Mouse (Mus musculus) adrenal gland, postnatal 25 days (tissue): ENCODE measurements around the gene Ajap1. TPM values are rescaled to one million over a fixed set of nuclear protein-coding genes. Genes with fewer than 3 reads are reported as not detected.

ENCODE experiments used
- DNase-seq: peaks from one replicate; pipeline ENCODE4 v3.0.0; 2021; ENCODE audit warnings: mixed read lengths
- total RNA-seq: library from RNA; stranded (reverse); gene quantifications from 2 replicates; pipeline ENCODE4 v1.2.3, GENCODE M21; 2021

Gene Ajap1
- total RNA-seq, 1 experiment from 2014 or later = 13.4 TPM

DNA sequence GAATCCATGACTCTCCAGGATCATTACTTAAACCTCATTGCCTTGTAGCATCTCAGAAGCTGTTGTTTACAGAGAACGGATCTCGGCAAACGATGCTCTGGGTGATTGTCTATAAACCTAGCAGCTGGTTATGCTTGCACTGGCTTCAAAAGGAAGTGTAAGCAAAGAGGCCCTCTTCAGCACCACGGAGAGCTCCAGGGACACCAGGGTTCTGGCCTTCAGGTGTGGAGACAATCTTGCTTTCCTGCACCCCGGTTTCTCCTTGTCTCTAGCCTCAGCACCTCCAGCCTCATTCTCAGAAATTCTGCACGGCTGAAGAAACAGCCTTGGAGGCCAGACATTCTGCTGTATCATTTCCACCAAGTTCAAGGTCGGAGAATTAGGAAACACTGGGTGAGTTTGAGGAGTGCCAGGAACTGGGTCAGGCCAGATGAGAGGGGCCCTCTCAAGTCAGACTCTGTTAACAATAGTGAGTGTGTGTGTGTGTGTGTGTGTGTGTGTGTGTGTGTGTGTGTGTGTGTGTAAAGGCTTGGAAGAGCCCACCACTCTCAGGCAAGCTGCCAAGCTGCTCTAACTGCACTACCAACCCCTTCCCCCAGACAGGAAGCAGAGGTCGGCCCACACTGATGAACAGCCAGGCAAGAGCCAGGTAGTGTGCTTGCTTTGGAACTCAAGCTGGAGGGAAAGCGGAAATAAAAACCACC is 124.9 kb downstream of the Ajap1 start:
- peak; percentile 61 for DNase-seq

DNA sequence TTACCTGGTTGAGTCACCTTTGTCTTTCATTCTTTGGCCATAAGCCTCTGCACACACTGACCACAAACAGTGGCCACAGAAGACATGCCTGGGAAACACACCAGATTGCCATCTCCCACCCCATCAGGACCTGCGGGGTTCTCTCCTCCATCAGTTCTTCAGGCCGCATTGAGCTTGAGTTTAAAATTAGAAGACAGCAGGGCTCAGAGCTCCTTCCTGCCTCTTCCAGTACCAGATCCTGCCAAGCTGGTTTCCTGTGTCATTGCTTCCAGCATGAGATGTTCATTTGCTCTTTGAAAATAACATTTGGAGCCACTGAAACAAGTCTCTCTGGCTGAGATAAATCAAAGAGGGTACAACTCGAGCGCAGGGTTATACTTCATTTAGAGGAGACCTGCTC is 126.4 kb downstream of the Ajap1 start:
- no peak for DNase-seq

DNA sequence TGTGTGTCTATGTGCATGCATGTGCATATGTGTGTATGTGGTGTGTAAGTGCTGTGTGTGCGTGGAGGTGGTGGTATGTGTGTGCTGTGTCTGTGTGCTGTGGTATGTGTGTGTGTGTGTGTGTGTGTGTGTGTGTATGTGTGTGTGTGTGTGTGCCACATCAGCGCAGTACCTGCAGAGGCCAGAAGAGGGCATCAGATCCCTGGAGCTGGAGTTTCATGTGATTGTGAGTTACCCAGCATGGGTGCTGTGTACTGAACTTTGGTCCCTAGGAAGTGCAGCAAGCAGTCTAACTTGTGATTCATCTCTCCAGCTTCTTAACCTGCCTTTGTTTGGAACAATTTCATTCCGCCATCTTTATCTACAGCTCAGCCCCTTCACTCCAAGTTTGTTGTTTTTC is 137.6 kb downstream of the Ajap1 start:
- DNase-seq = no peak

DNA sequence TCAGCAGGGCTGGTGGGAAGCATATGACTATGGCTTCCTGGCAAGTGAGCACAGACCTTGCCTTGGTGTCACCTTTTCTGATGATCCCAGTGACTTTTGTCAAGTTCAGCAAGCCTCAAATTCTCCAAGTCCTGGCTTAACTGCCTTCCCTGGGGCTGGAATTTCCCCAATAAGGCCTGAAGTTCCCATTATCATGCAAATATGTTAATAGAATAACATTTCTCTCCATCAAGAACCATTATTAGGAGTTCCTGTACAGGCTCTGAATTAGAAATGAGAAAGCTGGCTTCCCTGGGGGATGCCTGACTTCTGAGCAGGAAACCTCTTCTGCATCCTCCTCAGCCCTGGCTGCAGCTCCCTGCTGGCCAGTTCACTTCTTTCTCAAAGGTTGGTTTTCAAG is 141.7 kb downstream of the Ajap1 start:
- DNase-seq = no peak

DNA sequence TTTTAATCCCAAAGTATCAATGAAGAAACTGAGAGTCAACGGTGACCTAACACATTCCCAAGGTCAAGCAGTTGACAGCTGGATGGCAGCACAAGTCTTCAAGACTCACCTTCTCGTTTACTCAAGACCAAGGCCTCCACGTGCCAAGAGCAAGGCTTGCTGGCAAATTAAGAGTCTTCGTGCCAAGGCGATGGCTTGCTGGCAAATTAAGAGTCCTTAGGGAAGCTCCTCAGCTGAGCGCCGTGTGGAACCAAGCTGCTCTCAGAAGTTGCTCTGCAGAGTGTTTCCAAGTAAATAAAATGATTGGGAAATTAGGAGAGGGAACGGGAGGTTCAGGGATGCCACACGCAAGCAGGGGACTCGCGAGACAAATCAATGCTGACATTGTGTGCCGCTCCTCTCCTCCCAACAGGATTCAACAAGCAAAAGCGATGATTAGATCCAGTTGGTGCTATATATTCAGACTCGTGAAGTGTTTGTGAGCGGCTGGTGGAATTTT is 147.3 kb downstream of the Ajap1 start:
- DNase-seq = no peak

DNA sequence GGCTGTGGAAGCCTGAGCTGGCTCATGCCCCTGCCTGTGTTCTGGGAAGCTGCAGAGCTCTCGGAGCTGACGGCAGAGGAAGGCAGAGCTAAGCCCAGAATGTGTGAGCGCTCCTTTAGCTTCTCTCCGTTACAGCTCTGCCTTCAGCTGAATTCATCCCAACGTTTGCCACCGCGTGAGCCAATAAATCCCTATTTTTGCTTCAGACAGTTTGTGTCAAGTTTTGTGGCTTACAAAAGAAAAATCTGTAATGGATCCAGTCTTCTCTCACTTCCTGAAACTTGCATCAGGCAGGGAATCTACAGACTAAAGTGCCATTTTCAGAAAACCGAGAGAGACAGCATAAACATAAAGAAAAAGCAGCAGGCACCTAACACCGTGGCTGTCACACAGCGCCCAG is 154.8 kb downstream of the Ajap1 start:
- no peak for DNase-seq
